Mouse (Mus musculus): Measurements from ENCODE around the gene Akirin1. TPM values are rescaled to one million over a fixed set of nuclear protein-coding genes. Genes with fewer than 3 reads are reported as not detected.
A peak's percentile ranks its signal among the peaks of the same experiment; 100 is the strongest.

Gene Akirin1
- 20.8 and 24.1 TPM in 2 replicates for total RNA-seq (2017)

DNA sequence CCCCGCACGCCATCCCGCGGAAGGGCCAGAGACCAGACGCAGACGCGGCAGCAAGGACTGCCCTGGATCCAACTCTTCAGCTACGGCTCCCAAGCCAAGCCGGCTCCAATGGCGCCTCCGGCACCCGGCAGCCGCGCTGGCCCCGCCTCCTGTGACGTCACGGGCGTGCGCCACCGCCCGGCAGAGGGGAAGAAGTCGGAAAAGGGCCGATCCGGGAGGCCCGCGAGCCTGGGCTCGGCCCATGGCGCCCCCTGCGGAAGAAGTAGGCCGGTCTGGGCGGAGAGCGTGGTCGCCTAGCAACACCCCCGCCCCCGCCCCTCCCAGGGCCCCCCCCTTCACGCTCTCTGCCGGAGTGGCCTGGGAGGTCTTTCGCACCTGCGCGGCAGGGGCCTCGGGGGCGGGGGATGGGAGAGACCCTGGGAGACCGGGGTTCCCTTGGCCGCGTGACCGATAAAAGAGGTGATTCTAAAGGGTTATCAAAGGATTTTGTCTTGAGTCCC is at the start of gene Akirin1:
Gene Akirin1, minus strand, starts transcription at position 194 of the 500 bp plus-strand sequence.
- peak; percentile 85 for ATAC-seq (replicated peaks; ENCODE audit: low read depth, poor library complexity, severe bottlenecking)

GRCm38 (mm10) chr4:123797856-123798255 is 47.7 kb upstream of the Akirin1 start:
- ATAC-seq (replicated peaks; ENCODE audit: low read depth, poor library complexity, severe bottlenecking) = no peak

DNA sequence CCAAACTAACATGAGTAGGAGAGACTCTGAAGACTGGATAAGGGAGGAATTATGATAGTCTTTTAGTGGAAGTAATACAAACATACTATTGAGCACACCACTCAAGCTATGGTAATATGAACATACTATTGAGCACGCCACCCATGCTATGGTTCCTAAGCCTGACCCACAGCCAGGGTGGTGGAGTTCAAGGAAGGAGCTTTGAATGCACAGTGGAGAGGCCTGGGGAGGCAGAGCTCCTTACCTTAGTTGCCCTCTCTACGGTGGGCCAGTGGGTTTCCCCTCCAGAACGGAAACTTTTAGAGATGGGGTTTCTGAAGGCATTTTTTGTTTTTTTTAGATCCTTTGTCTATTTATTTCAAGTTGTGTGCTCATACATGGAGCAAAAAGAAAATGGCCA is 47.3 kb upstream of the Akirin1 start:
- ATAC-seq (replicated peaks; ENCODE audit: low read depth, poor library complexity, severe bottlenecking) = no peak

DNA sequence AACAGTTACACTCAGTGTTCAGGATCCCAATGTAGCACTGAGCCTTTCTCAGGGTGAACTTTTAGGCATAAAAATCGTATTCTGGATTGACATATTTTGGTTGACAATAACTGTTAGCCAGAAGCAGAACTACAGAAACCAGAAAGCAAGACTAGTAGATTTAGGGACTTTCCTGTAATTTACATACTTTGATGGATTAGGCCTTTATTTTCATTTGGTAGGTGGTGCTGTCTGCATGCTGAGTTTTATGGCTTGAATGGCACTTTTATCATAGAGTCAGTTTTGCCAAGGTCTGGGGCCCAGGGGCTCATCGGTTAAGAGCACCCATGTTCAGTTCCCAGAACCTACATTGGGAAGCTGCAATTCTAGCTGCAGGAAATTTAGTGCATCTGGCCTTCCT is 44.9 kb upstream of the Akirin1 start:
- no peak for ATAC-seq (replicated peaks; ENCODE audit: low read depth, poor library complexity, severe bottlenecking)

GRCm38 (mm10) chr4:123793136-123793535 is 43.0 kb upstream of the Akirin1 start:
- ATAC-seq (replicated peaks; ENCODE audit: low read depth, poor library complexity, severe bottlenecking) = no peak

DNA sequence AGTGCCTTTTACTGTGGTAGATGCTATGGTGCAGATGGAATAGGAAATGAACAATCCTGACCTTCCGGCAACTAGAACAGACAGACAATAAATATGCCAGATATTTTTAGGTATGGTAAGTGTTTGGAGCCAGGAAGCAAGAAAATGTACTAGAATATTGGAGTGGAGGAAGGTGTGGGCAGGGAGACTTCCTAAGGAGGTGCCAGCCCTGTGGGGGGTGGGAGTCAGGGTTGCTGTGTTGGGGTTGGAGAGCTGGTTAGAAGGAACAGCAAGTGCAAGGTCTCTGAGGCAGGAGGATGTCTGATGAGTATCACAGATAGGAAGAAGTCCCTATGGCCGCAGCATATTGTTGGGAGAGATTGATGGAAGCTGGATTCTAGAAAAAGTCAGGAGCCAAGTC is 42.5 kb upstream of the Akirin1 start:
- no peak for ATAC-seq (replicated peaks; ENCODE audit: low read depth, poor library complexity, severe bottlenecking)

GRCm38 (mm10) chr4:123787191-123787985 is 37.2 kb upstream of the Akirin1 start, which contains the start of gene Rhbdl2:
Gene Rhbdl2, plus strand, starts transcription at chr4:123787874.
- ATAC-seq (replicated peaks; ENCODE audit: low read depth, poor library complexity, severe bottlenecking) = no peak

GRCm38 (mm10) chr4:123768234-123768633 is 18.1 kb upstream of the Akirin1 start:
- ATAC-seq (replicated peaks; ENCODE audit: low read depth, poor library complexity, severe bottlenecking) = no peak

DNA sequence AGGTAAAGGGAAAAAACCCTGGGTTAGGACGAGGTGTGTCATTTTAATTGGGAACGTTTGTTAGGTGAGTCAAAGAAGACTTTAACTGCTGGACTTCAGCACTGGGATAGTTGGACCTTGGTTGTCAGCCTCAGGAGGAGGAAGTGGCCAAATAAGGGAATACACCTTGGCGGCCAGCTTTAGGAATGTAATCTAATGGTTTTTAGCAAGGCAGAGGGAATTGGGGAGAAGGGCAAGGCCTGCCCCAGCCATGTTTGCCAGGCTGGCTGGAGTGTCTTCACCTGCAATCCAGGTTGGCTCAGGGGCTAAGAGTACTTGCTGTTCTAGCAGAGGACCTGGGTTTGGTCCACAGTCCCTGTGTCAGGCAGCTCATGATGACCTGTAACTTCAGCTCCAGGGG is 17.7 kb upstream of the Akirin1 start:
- ATAC-seq (replicated peaks; ENCODE audit: low read depth, poor library complexity, severe bottlenecking) = no peak

DNA sequence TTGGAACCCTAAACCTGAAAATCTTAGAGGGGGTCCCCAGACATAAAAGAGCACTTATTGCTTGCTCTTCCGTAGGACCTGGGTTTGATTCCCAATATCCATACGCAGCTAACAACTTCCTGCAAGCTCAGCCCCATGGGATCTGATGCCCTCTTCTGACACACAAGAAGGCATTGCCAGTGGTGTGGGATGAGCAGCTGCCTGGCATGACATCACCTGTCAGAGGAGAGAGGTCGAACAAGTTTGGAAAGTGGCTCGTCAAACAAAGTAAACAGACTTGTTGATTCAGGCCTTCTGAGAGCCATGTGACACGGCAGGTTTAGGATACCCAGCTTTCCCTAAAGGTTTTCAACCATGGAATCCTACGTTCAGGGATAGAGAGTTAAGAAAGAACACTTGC is 14.9 kb upstream of the Akirin1 start:
- no peak for ATAC-seq (replicated peaks; ENCODE audit: low read depth, poor library complexity, severe bottlenecking)

- peak; percentile 84 for ATAC-seq (replicated peaks; ENCODE audit: low read depth, poor library complexity, severe bottlenecking)
Measured at GRCm38 (mm10) chr4:123758306-123758705, 8.2 kb upstream of the Akirin1 start.

GRCm38 (mm10) chr4:123750707-123751312 is 665 bp upstream of the Akirin1 start:
- peak; percentile 62 for ATAC-seq (replicated peaks; ENCODE audit: low read depth, poor library complexity, severe bottlenecking)

GRCm38 (mm10) chr4:123749484-123750130 is 538 bp downstream of the Akirin1 start:
- peak; percentile 9 for ATAC-seq (replicated peaks; ENCODE audit: low read depth, poor library complexity, severe bottlenecking)

GRCm38 (mm10) chr4:123748726-123749415 is 1.3 kb downstream of the Akirin1 start:
- no peak for ATAC-seq (replicated peaks; ENCODE audit: low read depth, poor library complexity, severe bottlenecking)

- ATAC-seq (replicated peaks; ENCODE audit: low read depth, poor library complexity, severe bottlenecking) = no peak
Measured at GRCm38 (mm10) chr4:123745221-123745775, 4.8 kb downstream of the Akirin1 start.

DNA sequence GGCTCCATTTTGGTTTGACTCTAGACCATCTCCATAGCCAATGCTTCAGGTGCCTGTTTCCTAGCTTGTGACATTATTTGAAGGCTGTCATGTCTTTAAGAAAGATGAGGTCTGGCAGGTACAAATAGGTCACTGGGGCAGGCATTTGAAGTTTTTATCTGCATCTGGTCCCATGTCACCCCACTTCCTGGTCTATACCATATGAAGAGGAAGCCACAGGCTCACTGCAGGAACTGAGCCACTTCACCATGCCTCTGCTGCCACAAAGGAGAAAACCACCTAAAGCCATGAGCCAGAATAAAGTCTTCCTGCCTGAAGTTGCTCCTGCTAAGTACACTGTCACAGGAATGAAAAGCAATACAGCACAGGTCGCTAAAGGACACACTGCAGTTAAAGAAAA is 7.3 kb downstream of the Akirin1 start:
- ATAC-seq (replicated peaks; ENCODE audit: low read depth, poor library complexity, severe bottlenecking) = peak; percentile 56; the same call in 1 of the 2 replicates

DNA sequence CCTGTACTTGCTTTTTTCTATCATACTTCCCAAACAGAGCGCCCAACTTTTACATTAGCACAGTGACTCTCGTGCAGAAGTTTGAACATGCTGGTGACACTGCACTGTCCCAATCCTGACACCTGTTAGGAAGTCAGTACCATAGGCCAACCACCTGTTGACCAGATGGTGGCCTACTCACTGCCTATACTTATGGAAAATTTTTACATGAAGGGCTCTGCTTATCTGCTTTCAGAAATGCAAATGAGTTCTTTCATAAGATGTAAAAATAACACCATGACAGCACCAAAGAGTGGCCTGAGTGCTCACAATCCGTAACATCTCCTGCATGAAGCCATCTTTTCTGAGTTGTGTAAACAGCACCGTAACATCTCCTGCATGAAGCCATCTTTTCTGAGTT is 11.4 kb downstream of the Akirin1 start:
- ATAC-seq (replicated peaks; ENCODE audit: low read depth, poor library complexity, severe bottlenecking) = no peak

- no peak for ATAC-seq (replicated peaks; ENCODE audit: low read depth, poor library complexity, severe bottlenecking)
Measured at GRCm38 (mm10) chr4:123733532-123733931, 16.6 kb downstream of the Akirin1 start.

GRCm38 (mm10) chr4:123732921-123733320 is 17.2 kb downstream of the Akirin1 start:
- no peak for ATAC-seq (replicated peaks; ENCODE audit: low read depth, poor library complexity, severe bottlenecking)
